Mouse (Mus musculus) G1E (cell line): ENCODE measurements around the gene Cul1. TPM values are rescaled to one million over a fixed set of nuclear protein-coding genes. Genes with fewer than 3 reads are reported as not detected.
"Not testable (repeated sequence)": the region's sequence is repeated elsewhere in the genome, so short reads cannot be mapped to it uniquely, and the experiment has no call there.

ENCODE experiments used
- ATAC-seq: 2 replicates; pipeline ENCODE4 v1.8.0; 2016; ENCODE audit warnings: mild to moderate bottlenecking; ENCODE audit not compliant: insufficient number of reproducible peaks, poor library complexity, low FRiP score, severe bottlenecking; ENCODE audit errors: extremely low read depth
- DNase-seq: peaks from one replicate; pipeline ENCODE4 v3.0.0; 2012; ENCODE audit warnings: low spot score
- H3K27me3 ChIP-seq: 2 replicates; pipeline ENCODE4 v1.6.1; 2012; ENCODE audit warnings: mild to moderate bottlenecking, low read length, inconsistent platforms; ENCODE audit not compliant: insufficient read depth
- H3K36me3 ChIP-seq: replicated peaks from 2 replicates; pipeline ENCODE3; 2012; ENCODE audit warnings: mild to moderate bottlenecking, inconsistent platforms
- H3K4me1 ChIP-seq: 2 replicates; pipeline ENCODE4 v1.6.1; 2012; ENCODE audit warnings: low read depth, low read length, inconsistent platforms, mixed read lengths; ENCODE audit not compliant: insufficient read depth
- H3K4me3 ChIP-seq: 2 replicates; pipeline ENCODE4 v1.5.1; 2012; ENCODE audit warnings: low read depth, mild to moderate bottlenecking, inconsistent platforms, low read length, moderate library complexity, mixed read lengths
- H3K9me3 ChIP-seq: replicated peaks from 2 replicates; pipeline ENCODE4 v1.6.1; 2012; ENCODE audit warnings: inconsistent platforms
- CTCF ChIP-seq: IDR thresholded peaks from 2 replicates; pipeline ENCODE4 v1.5.1; 2012; ENCODE audit warnings: low read depth, low read length, inconsistent platforms, mixed read lengths
- GATA1 ChIP-seq: IDR thresholded peaks from 2 replicates; pipeline ENCODE4 v1.6.1; 2012; ENCODE audit warnings: borderline replicate concordance, low read length, inconsistent platforms, mixed read lengths
- GATA2 ChIP-seq: IDR thresholded peaks from 2 replicates; pipeline ENCODE4 v1.6.1; 2012; ENCODE audit warnings: low read depth, low read length, inconsistent platforms, borderline replicate concordance
- POLR2AphosphoS5 ChIP-seq: IDR thresholded peaks from 2 replicates; pipeline ENCODE4 v1.6.1; 2012; ENCODE audit warnings: low read depth, low read length, inconsistent platforms; ENCODE audit not compliant: insufficient replicate concordance
- TAL1 ChIP-seq: conservative IDR thresholded peaks from 2 replicates; pipeline ENCODE4 v1.6.1; 2012; ENCODE audit warnings: low read depth, low read length, inconsistent platforms, mixed read lengths
- polyA plus RNA-seq: library from polyadenylated mRNA; stranded (reverse); fragments of >175 nt; gene quantifications from 2 replicates; pipeline ENCODE4 v1.2.3, GENCODE M21; 2012
- total RNA-seq, 2 experiments: library from RNA; stranded (forward) in 1 of 2; stranded (reverse) in 1 of 2; fragments of 200-1000 nt in 1 of 2; fragments of >200 nt in 1 of 2; fragmentation: Nextera tagmentation in 1 of 2; gene quantifications; 2 replicates each; pipeline ENCODE4 v1.2.3; 2014 to 2017

Gene Cul1
- total and polyA plus RNA-seq, 3 experiments = 22.6 to 184 (median 144) TPM

GRCm38 (mm10) chr6:47421221-47421620, 32.0 kb upstream of the Cul1 start:
- no peak for ATAC-seq
- H3K9me3 ChIP-seq = no peaks in the 10 kb centered on the region

DNA sequence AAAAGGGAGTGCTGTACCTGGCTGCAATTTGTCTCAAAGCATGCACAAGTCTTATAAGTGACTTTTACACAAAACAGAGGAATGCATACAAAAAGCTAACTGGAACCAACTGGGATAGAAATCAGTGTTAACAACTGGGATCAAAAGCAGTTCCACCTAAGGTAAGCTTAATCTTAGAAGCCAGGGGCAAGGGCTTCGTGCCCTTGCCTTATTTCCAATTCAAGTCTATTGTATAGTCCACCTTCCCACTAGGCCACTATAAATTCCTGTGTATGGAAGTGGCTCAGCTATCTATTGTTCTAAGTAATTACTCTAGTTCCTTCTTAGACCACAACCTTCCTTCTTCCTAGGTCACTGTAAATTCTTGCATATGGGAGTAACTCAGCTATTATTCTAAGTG, 27.1 kb upstream of the Cul1 start:
- no peaks in the 10 kb centered on the region for H3K4me1 ChIP-seq

More at GRCm38 (mm10) chr6:47421221-47421620, 32.0 kb upstream of the Cul1 start:
- H3K4me3 ChIP-seq = no peak overlapping the region
- H3K27me3 ChIP-seq = peaks cover 16% of the 10 kb centered on the region
- DNase-seq = no peak
- H3K4me1 ChIP-seq = no peaks in the 10 kb centered on the region
- no peaks in the 10 kb centered on the region for H3K36me3 ChIP-seq
- TF ChIP-seq CTCF (no peak), GATA1 (no peak), GATA2 (no peak), TAL1 (no peak), POLR2AphosphoS5 (no peak)

DNA sequence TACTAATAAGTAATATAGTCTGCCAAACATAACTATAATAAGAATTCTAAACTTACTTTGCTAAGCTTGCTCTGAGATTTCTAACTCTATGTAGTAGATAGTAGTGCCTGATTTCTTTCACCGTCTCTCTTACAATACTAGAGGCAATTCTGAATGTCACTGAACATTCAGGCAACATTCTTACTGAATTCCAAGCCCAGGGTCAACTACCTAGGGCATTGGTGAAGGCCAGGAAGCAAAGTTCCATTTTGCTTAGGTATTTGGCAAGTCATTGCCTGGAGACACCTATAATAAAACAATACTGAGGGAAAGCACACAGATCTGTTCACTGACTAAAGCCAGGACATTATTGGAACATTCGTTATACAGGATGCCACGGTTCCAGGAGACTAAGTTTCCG, 26.6 kb upstream of the Cul1 start:
- not testable (repeated sequence) for H3K4me1 ChIP-seq, DNase-seq, ATAC-seq, H3K4me3 ChIP-seq, H3K36me3 ChIP-seq, H3K9me3 ChIP-seq
- peaks cover 12% of the 10 kb centered on the region for H3K27me3 ChIP-seq

More for the DNA sequence above, 27.1 kb upstream of the Cul1 start:
- Histone ChIP-seq H3K27me3 (peaks cover 12% of the 10 kb centered on the region), H3K4me3 (no peak overlapping the region), H3K36me3 (no peaks in the 10 kb centered on the region), H3K9me3 (no peaks in the 10 kb centered on the region)
- DNase-seq (no peak), ATAC-seq (no peak)
- TF ChIP-seq GATA2 (no peak), TAL1 (no peak), CTCF (no peak), GATA1 (no peak), POLR2AphosphoS5 (no peak)

DNA sequence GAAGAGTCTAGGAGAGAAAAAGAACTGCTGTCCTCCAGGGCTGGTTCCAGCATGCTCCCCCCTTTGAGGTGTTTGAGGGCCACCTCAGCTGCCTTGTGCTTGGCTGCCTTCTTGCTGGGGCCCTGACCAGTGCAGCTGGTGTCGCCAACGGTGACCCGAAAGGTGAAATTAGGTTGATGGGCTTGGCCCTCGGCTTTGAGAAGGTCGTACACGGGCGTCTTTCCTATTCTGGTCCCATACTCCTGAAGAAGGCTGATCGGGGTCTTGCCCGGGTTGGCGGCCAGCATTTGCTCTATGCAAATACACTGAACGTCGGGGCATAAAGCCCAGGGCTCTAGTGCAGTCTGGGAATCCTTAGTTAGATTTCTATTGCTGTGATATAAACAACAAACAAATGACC, 20.4 kb upstream of the Cul1 start:
- H3K9me3 ChIP-seq, H3K4me1 ChIP-seq, H3K4me3 ChIP-seq, ATAC-seq, DNase-seq, H3K36me3 ChIP-seq: not testable (repeated sequence)
- H3K27me3 ChIP-seq = peaks cover 16% of the 10 kb centered on the region

- H3K27me3 ChIP-seq = peaks cover 37% of the 10 kb centered on the region
- no peaks in the 10 kb centered on the region for H3K9me3 ChIP-seq
- DNase-seq = no peak
- H3K36me3 ChIP-seq = no peaks in the 10 kb centered on the region
- TF ChIP-seq GATA1 = no peak
- TF ChIP-seq GATA2 = no peak
- TF ChIP-seq CTCF = no peak
- TF ChIP-seq POLR2AphosphoS5 = no peak
- TF ChIP-seq TAL1 = no peak
- ATAC-seq = no peak
- no peak overlapping the region for H3K4me3 ChIP-seq
- no peaks in the 10 kb centered on the region for H3K4me1 ChIP-seq
Measured at GRCm38 (mm10) chr6:47440080-47440479, 13.1 kb upstream of the Cul1 start.

- H3K4me3 ChIP-seq = no peak overlapping the region
- peaks cover under 1% of the 10 kb centered on the region; the same call in 1 of the 2 replicates for H3K4me1 ChIP-seq
- peaks cover 16% of the 10 kb centered on the region for H3K27me3 ChIP-seq
- H3K9me3 ChIP-seq = no peaks in the 10 kb centered on the region
- TF ChIP-seq GATA1 = no peak
- TF ChIP-seq CTCF = no peak
- TF ChIP-seq POLR2AphosphoS5 = no peak
- no peak for TF ChIP-seq GATA2
- no peak for TF ChIP-seq TAL1
- ATAC-seq = no peak
- no peaks in the 10 kb centered on the region for H3K36me3 ChIP-seq
- no peak for DNase-seq
Measured at GRCm38 (mm10) chr6:47447658-47448057, 5.5 kb upstream of the Cul1 start.

- no peaks in the 10 kb centered on the region for H3K36me3 ChIP-seq
- no peak for TF ChIP-seq TAL1
- no peak for TF ChIP-seq POLR2AphosphoS5
- no peak for TF ChIP-seq CTCF
- TF ChIP-seq GATA2 = no peak
- no peak for TF ChIP-seq GATA1
- no peaks in the 10 kb centered on the region for H3K9me3 ChIP-seq
- DNase-seq (peak; percentile 44), ATAC-seq (0 out of 2 replicates have a peak, but pooled peaks have one; percentile 11)
- H3K27me3 ChIP-seq = no peaks in the 10 kb centered on the region
- H3K4me3 ChIP-seq = peak overlapping the region; percentile 90
- peaks cover 31% of the 10 kb centered on the region for H3K4me1 ChIP-seq
Measured at GRCm38 (mm10) chr6:47453522-47454130, 428 bp downstream of the Cul1 start.
